Mouse (Mus musculus) megakaryocyte, embryonic 14.5 days (primary cell): ENCODE data around the gene Atg101.

Experiments
- FLI1 ChIP-seq: IDR thresholded peaks from 2 replicates; pipeline ENCODE4 v1.6.1; 2012; ENCODE audit warnings: low read length, inconsistent platforms, mixed read lengths
- GATA1 ChIP-seq: IDR thresholded peaks from 3 replicates; pipeline ENCODE4 v1.6.1; 2012; ENCODE audit warnings: mixed read lengths, low read length, inconsistent platforms, borderline replicate concordance

- TF ChIP-seq GATA1 (no peak), FLI1 (no peak)
These were observed 13.0 kb upstream of the Atg101 start for GRCm38 (mm10) chr15:101271107-101271506.
